Mouse (Mus musculus): Measurements from ENCODE around the gene Xrcc2. TPM values are rescaled to one million over a fixed set of nuclear protein-coding genes. Genes with fewer than 3 reads are reported as not detected.
A peak's percentile ranks its signal among the peaks of the same experiment; 100 is the strongest.

Gene Xrcc2
- polyA plus RNA-seq, 2 experiments: 3.1 to 11.7 TPM

GRCm38 (mm10) chr5:25697941-25698340 is 7.7 kb downstream of the Xrcc2 start:
- H3K36me3 ChIP-seq (ENCODE audit: control insufficient read depth, insufficient read depth, low read length): peaks cover 38% of the 10 kb centered on the region
- ATAC-seq (ENCODE audit: low FRiP score, low read depth): no peak
- no peak for DNase-seq (ENCODE audit: low spot score)
- 90% methylated on average over 7 of the region's 7 CpGs for WGBS
- H3K27me3 ChIP-seq (ENCODE audit: control insufficient read depth, insufficient read depth, low read length): no peaks in the 10 kb centered on the region
- no peak overlapping the region for H3K9ac ChIP-seq (ENCODE audit: low read depth, low read length, severe bottlenecking)
- no peak for TF ChIP-seq POLR2A (IDR thresholded peaks at IDR 0.05; ENCODE audit: borderline replicate concordance, extremely low read depth, insufficient read depth, insufficient read length)
- H3K4me3 ChIP-seq (replicated peaks; ENCODE audit: low read length): no peak overlapping the region
- H3K4me1 ChIP-seq (ENCODE audit: control insufficient read depth, insufficient read depth, low read length): no peaks in the 10 kb centered on the region
- no peak overlapping the region for H3K27ac ChIP-seq (replicated peaks; ENCODE audit: low read depth, low read length)
- H3K9me3 ChIP-seq (ENCODE audit: control insufficient read depth, low read length): no peaks in the 10 kb centered on the region
- no peak overlapping the region for H3K4me2 ChIP-seq (replicated peaks; ENCODE audit: low read depth, low read length, severe bottlenecking)

- Histone ChIP-seq H3K9me3 (ENCODE audit: control insufficient read depth, low read length) (no peaks in the 10 kb centered on the region), H3K4me1 (ENCODE audit: control insufficient read depth, insufficient read depth, low read length) (no peaks in the 10 kb centered on the region), H3K9ac (ENCODE audit: low read depth, low read length, severe bottlenecking) (no peak overlapping the region), H3K36me3 (ENCODE audit: control insufficient read depth, insufficient read depth, low read length) (peaks cover 44% of the 10 kb centered on the region), H3K4me2 (replicated peaks; ENCODE audit: low read depth, low read length, severe bottlenecking) (no peak overlapping the region), H3K4me3 (replicated peaks; ENCODE audit: low read length) (no peak overlapping the region), H3K27ac (replicated peaks; ENCODE audit: low read depth, low read length) (no peak overlapping the region), H3K27me3 (ENCODE audit: control insufficient read depth, insufficient read depth, low read length) (no peaks in the 10 kb centered on the region)
- no peak for TF ChIP-seq POLR2A (IDR thresholded peaks at IDR 0.05; ENCODE audit: borderline replicate concordance, extremely low read depth, insufficient read depth, insufficient read length)
- ATAC-seq (ENCODE audit: low FRiP score, low read depth) (no peak), DNase-seq (ENCODE audit: low spot score) (no peak)
- WGBS: 92% methylated on average over 7 of the region's 7 CpGs
Observed at GRCm38 (mm10) chr5:25696256-25696655, 9.4 kb downstream of the Xrcc2 start.

GRCm38 (mm10) chr5:25695786-25696185 is 9.8 kb downstream of the Xrcc2 start:
- Histone ChIP-seq H3K9me3 (ENCODE audit: control insufficient read depth, low read length) (no peaks in the 10 kb centered on the region), H3K4me2 (replicated peaks; ENCODE audit: low read depth, low read length, severe bottlenecking) (no peak overlapping the region), H3K27me3 (ENCODE audit: control insufficient read depth, insufficient read depth, low read length) (no peaks in the 10 kb centered on the region), H3K9ac (ENCODE audit: low read depth, low read length, severe bottlenecking) (no peak overlapping the region), H3K27ac (replicated peaks; ENCODE audit: low read depth, low read length) (no peak overlapping the region), H3K4me3 (replicated peaks; ENCODE audit: low read length) (no peak overlapping the region), H3K36me3 (ENCODE audit: control insufficient read depth, insufficient read depth, low read length) (peaks cover 47% of the 10 kb centered on the region), H3K4me1 (ENCODE audit: control insufficient read depth, insufficient read depth, low read length) (no peaks in the 10 kb centered on the region)
- peak; percentile 67; the same call in 1 of the 2 replicates for ATAC-seq (ENCODE audit: low FRiP score, low read depth)
- no peak for DNase-seq (ENCODE audit: low spot score)
- WGBS: 77% methylated on average over 6 of the region's 6 CpGs
- no peak for TF ChIP-seq POLR2A (IDR thresholded peaks at IDR 0.05; ENCODE audit: borderline replicate concordance, extremely low read depth, insufficient read depth, insufficient read length)

GRCm38 (mm10) chr5:25671696-25672520 is 33.7 kb downstream of the Xrcc2 start:
- 77% methylated on average over 31 of the region's 31 CpGs for WGBS
- Histone ChIP-seq H3K9me3 (ENCODE audit: control insufficient read depth, low read length) (no peaks in the 10 kb centered on the region), H3K27ac (replicated peaks; ENCODE audit: low read depth, low read length) (no peak overlapping the region), H3K4me2 (replicated peaks; ENCODE audit: low read depth, low read length, severe bottlenecking) (no peak overlapping the region), H3K4me3 (replicated peaks; ENCODE audit: low read length) (no peak overlapping the region), H3K36me3 (ENCODE audit: control insufficient read depth, insufficient read depth, low read length) (no peaks in the 10 kb centered on the region), H3K9ac (ENCODE audit: low read depth, low read length, severe bottlenecking) (no peak overlapping the region), H3K27me3 (ENCODE audit: control insufficient read depth, insufficient read depth, low read length) (no peaks in the 10 kb centered on the region), H3K4me1 (ENCODE audit: control insufficient read depth, insufficient read depth, low read length) (no peaks in the 10 kb centered on the region)
- no peak for TF ChIP-seq POLR2A (IDR thresholded peaks at IDR 0.05; ENCODE audit: borderline replicate concordance, extremely low read depth, insufficient read depth, insufficient read length)
- no peak for DNase-seq (ENCODE audit: low spot score)
- ATAC-seq (ENCODE audit: low FRiP score, low read depth): no peak; the same call in 1 of the 2 replicates

GRCm38 (mm10) chr5:25671051-25671450 is 34.6 kb downstream of the Xrcc2 start:
- Histone ChIP-seq H3K36me3 (ENCODE audit: control insufficient read depth, insufficient read depth, low read length) (no peaks in the 10 kb centered on the region), H3K4me2 (replicated peaks; ENCODE audit: low read depth, low read length, severe bottlenecking) (no peak overlapping the region), H3K9me3 (ENCODE audit: control insufficient read depth, low read length) (no peaks in the 10 kb centered on the region), H3K4me3 (replicated peaks; ENCODE audit: low read length) (no peak overlapping the region), H3K27me3 (ENCODE audit: control insufficient read depth, insufficient read depth, low read length) (no peaks in the 10 kb centered on the region), H3K27ac (replicated peaks; ENCODE audit: low read depth, low read length) (no peak overlapping the region), H3K4me1 (ENCODE audit: control insufficient read depth, insufficient read depth, low read length) (0 out of 2 replicates have a peak, but pooled peaks cover 3% of the 10 kb centered on the region), H3K9ac (ENCODE audit: low read depth, low read length, severe bottlenecking) (no peak overlapping the region)
- no peak for TF ChIP-seq POLR2A (IDR thresholded peaks at IDR 0.05; ENCODE audit: borderline replicate concordance, extremely low read depth, insufficient read depth, insufficient read length)
- DNase-seq (ENCODE audit: low spot score) (no peak), ATAC-seq (ENCODE audit: low FRiP score, low read depth) (no peak)
- 76% methylated on average over 3 of the region's 3 CpGs for whole genome bisulfite sequencing

Data from limb, embryonic 14.5 days (tissue).